Comparison of ENCODE assay signal across 11 mouse cellular contexts in the genomic region with DNA sequence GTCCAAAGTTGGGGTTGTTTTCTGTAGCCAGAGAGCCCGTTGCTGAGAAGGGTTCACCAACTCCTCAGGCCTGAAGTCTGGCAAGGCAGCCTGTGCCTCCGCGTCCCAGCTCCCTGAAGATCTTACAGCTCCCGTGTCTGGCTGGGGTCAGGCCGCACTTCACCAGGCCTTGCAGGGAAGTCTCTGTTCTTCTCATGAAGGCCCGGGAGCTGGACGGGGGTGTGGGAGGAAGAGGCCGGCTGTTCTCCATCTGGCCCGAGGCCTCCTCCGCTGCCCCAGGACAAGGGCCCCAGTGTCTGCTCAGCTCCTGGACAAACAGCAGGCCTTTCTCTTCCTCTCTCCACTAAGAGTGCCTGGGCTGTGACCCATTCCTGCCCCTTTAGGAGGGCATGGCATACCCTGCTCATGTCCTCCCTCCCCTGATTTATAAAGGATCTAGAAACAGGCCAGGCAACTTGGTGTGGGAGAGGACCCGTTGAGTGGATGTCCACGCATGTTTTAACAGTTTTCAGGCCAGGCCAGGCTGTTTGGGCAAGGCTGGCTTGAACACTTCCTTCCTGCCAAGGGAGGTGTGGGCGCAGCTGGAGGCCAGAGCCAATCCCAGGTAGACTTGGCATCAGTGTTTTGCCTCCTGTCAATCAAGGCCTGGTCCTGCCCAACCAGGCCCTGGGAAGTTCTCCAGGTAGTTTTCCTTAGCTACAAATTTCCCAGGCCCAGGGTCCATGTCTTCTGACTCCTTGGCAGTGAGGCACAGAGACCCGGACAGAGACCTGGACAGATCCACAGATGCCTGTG. TPM values are rescaled to one million over a fixed set of nuclear protein-coding genes. Genes with fewer than 3 reads are reported as not detected.
DNase-seq lines count a peak whose midpoint lies in the region; ATAC-seq lines count a peak whose summit lies in the region.
"Had no signal": no experiment of that assay in that cellular context is flagged by ENCODE, and none has a peak within 500 bp of the region (broad histone marks: within the 10 kb centered on the region; RNA-seq: fewer than 3 reads in every experiment).

No protein-coding gene starts in this region.

- intact Hi-C loops in left cerebral cortex, postnatal 36 days (cut with DNase I), result no loop called here

- H3K4me2 ChIP-seq in heart, embryonic 15.5 days, result no peak overlapping the region

- no peaks in the 10 kb centered on the region for H3K27me3 ChIP-seq in heart, embryonic 15.5 days

- WGBS in heart, embryonic 15.5 days, result 54% methylated on average over 14 of the region's 14 CpGs

- DNase-seq in kidney, postnatal 10 days, result peak; percentile 57
- DNase-seq in kidney, adult 18-20 months, result no peak
- peak; percentile 48 for DNase-seq in embryo, embryonic 10.5 days (ENCODE audit: low spot score)
- DNase-seq in lung, postnatal 36 days, result peak; percentile 40
- no peak for DNase-seq in adrenal gland, postnatal 36 days
- no peak for DNase-seq in left cerebral cortex, postnatal 36 days (ENCODE audit: low spot score in 2 of 2)
- no peak for DNase-seq in adrenal gland, postnatal 14 days
- DNase-seq: cerebellum, adult 11-12 months had no signal

- H3K4me3 ChIP-seq in heart, embryonic 15.5 days, result no peak overlapping the region
- H3K4me3 ChIP-seq: heart, adult 2 months had no signal

- ATAC-seq in heart, embryonic 15.5 days (replicated peaks; ENCODE audit: insufficient number of reproducible peaks, insufficient read depth, low FRiP score, low read depth), result no peak; the same call in 1 of the 2 replicates

- no peak overlapping the region for H3K9ac ChIP-seq in heart, embryonic 15.5 days
- H3K9ac ChIP-seq: liver, embryonic 14.5 days had no signal

- no peaks in the 10 kb centered on the region for H3K36me3 ChIP-seq in heart, embryonic 15.5 days

- H3K9me3 ChIP-seq in heart, embryonic 15.5 days (replicated peaks), result no peaks in the 10 kb centered on the region

- peak overlapping the region; percentile 53 for H3K27ac ChIP-seq in heart, embryonic 15.5 days
- H3K27ac ChIP-seq: heart, adult 2 months; liver, embryonic 14.5 days had no signal

- H3K4me1 ChIP-seq in heart, embryonic 15.5 days (replicated peaks), result peaks cover 23% of the 10 kb centered on the region

RNA-seq across cellular contexts. Expression of a gene that starts 8.5 kb away (rescaled TPM):
- 1.4 and 2.8 TPM in 2 replicates for polyA plus RNA-seq in heart, embryonic 15.5 days (2015; fragmentation: Nextera tagmentation; extraction: Ambion mirVana)
- 1 to 10 TPM; 5.9 to 6.3 TPM for total RNA-seq in adrenal gland, postnatal 36 days (2021)
- total RNA-seq in left cerebral cortex, postnatal 36 days (2021), result 1 to 10 TPM; 2.0 to 3.4 TPM
- total RNA-seq in adrenal gland, postnatal 14 days (2021), result 7.4 and 10.9 TPM in 2 replicates

RNA-seq across cellular contexts. Expression of a gene that starts 19.8 kb away (rescaled TPM):
- polyA plus RNA-seq in heart, embryonic 15.5 days (2015; fragmentation: Nextera tagmentation; extraction: Ambion mirVana), result 4.7 and 5.7 TPM in 2 replicates
- total RNA-seq in adrenal gland, postnatal 36 days (2021), result 10 to 100 TPM; 29.3 to 42.4 TPM
- 10 to 100 TPM; 13.9 to 16.5 TPM for total RNA-seq in left cerebral cortex, postnatal 36 days (2021)
- total RNA-seq in adrenal gland, postnatal 14 days (2021), result 33.5 and 41.7 TPM in 2 replicates

Comparison
In these comparisons a context has a peak if more than half of its experiments do, and no peak if none do; other contexts are left out.
1. DNase-seq: peak in kidney, postnatal 10 days (single experiment), embryo, embryonic 10.5 days (single experiment) and lung, postnatal 36 days (single experiment); none in kidney, adult 18-20 months (single experiment), adrenal gland, postnatal 36 days (0 of 2), left cerebral cortex, postnatal 36 days (0 of 2) and adrenal gland, postnatal 14 days (single experiment).